Mouse (Mus musculus) embryo, embryonic 9.5 days (tissue): ENCODE data around the gene Anapc13.

Experiments
- DNase-seq: peaks from one replicate; pipeline ENCODE4 v3.0.0-alpha.2; 2017; ENCODE audit errors: extremely low spot score

Gene Anapc13

GRCm38 (mm10) chr9:102681470-102681869, 55.4 kb downstream of the Anapc13 start:
- DNase-seq, result no peak
